Mouse (Mus musculus) adrenal gland, postnatal 14 days (tissue): ENCODE results near the gene Lpcat2. TPM values are rescaled to one million over a fixed set of nuclear protein-coding genes. Genes with fewer than 3 reads are reported as not detected.

Experiments
- DNase-seq: peaks from one replicate; pipeline ENCODE4 v3.0.0; 2021; ENCODE audit warnings: mixed read lengths
- long read RNA-seq, 2 experiments: library from polyadenylated mRNA; stranded (forward); transcript quantifications; one replicate each; pipeline ENCODE4 v2.0.0; 2021
- total RNA-seq: library from RNA; stranded (reverse); gene quantifications from 2 replicates; pipeline ENCODE4 v1.2.3, GENCODE M21; 2021

Lpcat2 gene
- total RNA-seq = 2.8 TPM in 2 replicates
- long read RNA-seq, experiment 1, partial matches to known transcripts = 0 of 3 reads
- long read RNA-seq, experiment 1, other reads (novel, unspliced or antisense) = 0 of 3 reads
- long read RNA-seq, experiment 2, partial matches to known transcripts = 1 of 4 reads
- long read RNA-seq, experiment 2, other reads (novel, unspliced or antisense) = 1 of 4 reads

GRCm38 (mm10) chr8:92855171-92855894 is at the start of gene Lpcat2:
Lpcat2 (plus strand) TSS chr8:92855339.
- peak; percentile 83 for DNase-seq

GRCm38 (mm10) chr8:92812773-92813172 is 42.4 kb upstream of the Lpcat2 start:
- DNase-seq = no peak

- DNase-seq = no peak
These were observed 39.5 kb upstream of the Lpcat2 start for GRCm38 (mm10) chr8:92815661-92816060.

- DNase-seq = peak; percentile 93
These were observed 37.0 kb upstream of the Lpcat2 start for GRCm38 (mm10) chr8:92817928-92818818.

- no peak for DNase-seq
These were observed 34.0 kb upstream of the Lpcat2 start for GRCm38 (mm10) chr8:92821151-92821550.

GRCm38 (mm10) chr8:92822386-92822785 is 32.8 kb upstream of the Lpcat2 start:
- DNase-seq = peak; percentile 9

- no peak for DNase-seq
These were observed 29.1 kb upstream of the Lpcat2 start for GRCm38 (mm10) chr8:92825991-92826390.

GRCm38 (mm10) chr8:92827243-92828034 is 27.7 kb upstream of the Lpcat2 start, which contains the start of gene Mmp2:
Mmp2 (plus strand) TSS chr8:92827291.
- peak; percentile 35 for DNase-seq

GRCm38 (mm10) chr8:92828251-92828743 is 26.8 kb upstream of the Lpcat2 start:
- peak; percentile 19 for DNase-seq

GRCm38 (mm10) chr8:92834065-92834731 is 20.9 kb upstream of the Lpcat2 start:
- no peak for DNase-seq

- peak; percentile 39 for DNase-seq
These were observed 20.2 kb upstream of the Lpcat2 start for GRCm38 (mm10) chr8:92834786-92835500.

- DNase-seq = no peak
These were observed 19.2 kb upstream of the Lpcat2 start for GRCm38 (mm10) chr8:92835901-92836300.

GRCm38 (mm10) chr8:92838616-92839015 is 16.5 kb upstream of the Lpcat2 start:
- no peak for DNase-seq

GRCm38 (mm10) chr8:92839161-92839560 is 16.0 kb upstream of the Lpcat2 start:
- DNase-seq = no peak

- peak; percentile 64 for DNase-seq
These were observed 15.3 kb upstream of the Lpcat2 start for GRCm38 (mm10) chr8:92839876-92840275.

- DNase-seq = peak; percentile 21
These were observed 8.5 kb upstream of the Lpcat2 start for GRCm38 (mm10) chr8:92846684-92847083.

GRCm38 (mm10) chr8:92847299-92847698 is 7.8 kb upstream of the Lpcat2 start:
- peak; percentile 51 for DNase-seq

GRCm38 (mm10) chr8:92849261-92849660 is 5.9 kb upstream of the Lpcat2 start:
- peak; percentile 60 for DNase-seq

GRCm38 (mm10) chr8:92850239-92850638 is 4.9 kb upstream of the Lpcat2 start:
- peak; percentile 85 for DNase-seq

GRCm38 (mm10) chr8:92851381-92851780 is 3.8 kb upstream of the Lpcat2 start:
- no peak for DNase-seq
